Mouse (Mus musculus) granulocyte monocyte progenitor cell, adult 5-6 weeks (primary cell): ENCODE measurements around the gene Pam16. TPM values are rescaled to one million over a fixed set of nuclear protein-coding genes. Genes with fewer than 3 reads are reported as not detected.

ENCODE experiments used
- ATAC-seq: replicated peaks from 2 replicates; pipeline ENCODE4 v1.8.0; 2016; ENCODE audit warnings: mild to moderate bottlenecking, moderate TSS enrichment, inconsistent platforms; ENCODE audit not compliant: poor library complexity, severe bottlenecking
- total RNA-seq, 2 experiments: library from RNA; stranded (forward) in 1 of 2; stranded (reverse) in 1 of 2; fragments of 200-712, 200-1000 nt in 1 of 2; fragments of >200 nt in 1 of 2; fragmentation: Nextera tagmentation in 1 of 2; gene quantifications; 2 replicates each; pipeline ENCODE4 v1.2.3; 2014 to 2017

Gene Pam16
- total RNA-seq, 2 experiments from 2014 or later, result 42.3 to 50.0 TPM

GRCm38 (mm10) chr16:4647651-4648141 lies 22.9 kb upstream of the Pam16 start:
- ATAC-seq, result no peak

DNA sequence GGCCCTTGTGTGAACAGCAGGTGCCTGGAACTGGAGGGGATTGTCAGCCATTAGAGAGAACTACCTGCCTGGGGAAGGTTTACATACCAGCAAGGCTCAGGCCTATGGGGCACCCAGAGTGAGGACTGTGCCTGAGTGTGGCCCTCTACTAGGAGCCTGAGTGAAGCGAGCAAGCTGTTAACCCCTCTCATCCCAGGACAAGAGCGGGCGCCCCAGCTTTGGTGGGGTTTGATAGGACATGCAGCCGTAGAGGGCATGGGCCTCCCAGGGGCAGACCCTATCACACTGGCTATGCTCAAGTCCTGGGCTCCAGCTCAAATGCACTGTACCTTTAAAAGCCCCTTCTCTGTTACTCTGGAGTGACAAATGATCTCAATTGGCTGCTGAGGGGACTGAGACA lies 22.0 kb upstream of the Pam16 start:
- ATAC-seq, result no peak

- ATAC-seq, result no peak
Observed at GRCm38 (mm10) chr16:4645867-4646266, 21.1 kb upstream of the Pam16 start.

GRCm38 (mm10) chr16:4643670-4644419 lies 19.1 kb upstream of the Pam16 start:
- no peak for ATAC-seq

- no peak for ATAC-seq
Observed at GRCm38 (mm10) chr16:4642937-4643336, 18.1 kb upstream of the Pam16 start.

GRCm38 (mm10) chr16:4642190-4642589 lies 17.4 kb upstream of the Pam16 start:
- ATAC-seq, result no peak

DNA sequence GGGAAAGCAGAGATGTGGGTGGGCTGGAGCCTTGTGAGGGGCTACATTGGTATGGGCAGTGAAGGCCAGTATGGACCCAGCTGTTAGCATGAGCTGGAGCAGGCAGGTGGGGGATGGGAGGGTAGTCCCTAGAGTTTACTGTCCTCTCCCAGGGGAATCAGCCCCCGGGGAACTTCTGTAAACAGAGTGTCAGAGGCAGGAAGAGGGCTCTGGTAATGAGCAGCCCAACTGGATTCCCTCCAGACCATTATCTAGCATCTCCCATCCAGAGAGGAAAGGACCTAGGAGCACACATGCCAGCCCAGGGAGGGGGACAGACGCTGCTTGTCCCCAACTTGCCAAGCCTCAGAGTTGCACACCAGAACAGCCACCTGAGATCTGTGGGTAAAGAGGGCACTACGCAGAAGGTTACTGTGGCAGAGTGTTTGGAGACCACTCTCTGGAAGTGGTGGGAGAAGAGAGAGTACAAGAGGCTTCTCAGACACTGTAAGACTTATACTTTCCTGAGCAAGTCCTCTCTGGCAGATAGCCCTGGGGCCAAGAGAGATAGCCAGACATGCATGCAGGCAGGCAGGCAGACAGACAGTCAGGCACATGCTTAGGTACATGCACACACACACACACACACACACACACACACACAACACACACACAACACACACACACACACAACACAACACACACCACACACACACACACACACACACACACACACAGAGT lies 16.5 kb upstream of the Pam16 start:
- ATAC-seq, result no peak

DNA sequence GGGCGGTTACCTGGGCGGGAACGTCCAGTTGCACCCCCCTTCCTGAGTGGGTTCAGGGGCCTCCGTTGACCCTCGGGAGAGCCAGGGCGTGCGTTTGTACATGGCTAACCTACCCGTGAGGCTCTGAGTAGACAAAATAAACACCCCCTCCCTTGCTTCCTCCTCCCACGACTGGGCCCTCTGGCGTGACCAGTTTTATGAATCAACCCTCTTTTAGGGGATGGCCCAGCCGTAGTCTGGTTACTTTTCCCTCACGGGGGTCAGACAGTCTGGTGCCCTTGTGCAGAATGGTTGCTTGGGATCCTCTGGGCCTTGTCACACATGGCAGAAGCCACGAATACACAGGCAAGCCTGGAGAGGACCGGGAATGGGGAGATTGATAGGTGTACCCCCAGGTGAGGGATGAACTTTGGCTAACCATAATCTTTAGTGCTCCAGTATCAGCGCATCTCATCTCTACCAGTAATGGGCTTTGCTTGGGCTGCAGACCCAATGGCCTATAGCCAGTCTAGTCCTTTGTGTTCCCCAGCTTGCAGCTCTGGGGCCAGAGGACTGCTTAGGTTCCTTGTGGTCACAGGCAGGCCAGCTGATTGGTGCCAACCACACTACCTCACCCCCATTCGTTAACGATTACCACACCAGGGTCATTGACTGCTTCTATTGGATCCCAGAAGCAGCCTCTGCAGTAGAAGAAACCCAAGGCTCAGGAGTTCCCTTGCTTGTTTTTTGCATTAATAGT lies 15.6 kb upstream of the Pam16 start:
- ATAC-seq, result peak; percentile 68

DNA sequence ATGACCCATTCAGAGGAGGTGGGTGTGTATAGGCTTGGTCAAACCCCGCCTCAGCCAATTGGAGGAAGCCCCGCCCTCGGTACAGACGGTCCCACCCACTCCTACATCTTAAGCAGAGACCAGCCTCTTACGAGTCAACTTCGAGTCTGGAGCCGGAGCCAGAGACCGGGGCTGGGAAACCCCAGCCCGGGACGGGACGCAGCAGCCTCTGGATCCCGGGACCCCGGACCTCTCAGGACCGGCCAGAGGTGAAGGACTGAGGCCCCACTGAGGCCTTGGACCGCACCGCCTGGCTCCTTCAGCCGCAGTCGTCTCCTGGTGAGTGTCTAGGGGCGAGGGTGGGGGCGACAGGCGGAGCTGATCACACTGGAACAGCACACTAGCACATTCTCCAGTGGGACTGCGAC lies 15.0 kb upstream of the Pam16 start, which contains the start of the genes Vasn and Dnaja3:
Gene Vasn, plus strand, starts transcription at position 111 of the 407 bp plus-strand sequence.
Gene Dnaja3, plus strand, starts transcription at position 159 of the 407 bp plus-strand sequence.
- ATAC-seq, result peak; percentile 80

DNA sequence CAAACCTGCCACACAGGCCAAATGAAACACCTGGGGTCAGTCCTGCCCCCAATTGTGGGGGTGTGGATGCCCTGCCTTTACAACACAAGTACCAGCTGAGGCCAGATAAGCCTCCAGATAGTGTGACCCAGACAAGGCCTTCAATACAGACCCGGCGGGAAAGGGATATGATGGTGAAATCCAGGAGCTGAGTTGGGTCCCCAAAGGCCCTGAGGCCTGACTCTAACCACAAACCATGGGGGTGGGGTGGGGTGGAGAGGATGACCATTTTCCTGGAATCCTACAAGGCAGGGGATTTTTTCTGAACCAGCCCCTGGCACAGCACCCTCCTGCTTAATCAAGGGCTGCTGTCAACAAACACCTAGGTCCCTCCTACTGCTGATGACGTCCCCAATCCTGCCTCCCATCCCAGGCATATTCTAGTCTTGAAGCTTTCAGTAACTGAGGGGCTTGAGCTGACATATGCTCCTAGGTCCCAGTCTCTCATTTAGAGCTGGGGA lies 14.2 kb upstream of the Pam16 start:
- no peak for ATAC-seq

- ATAC-seq, result no peak
Observed at GRCm38 (mm10) chr16:4635760-4636159, 11.0 kb upstream of the Pam16 start.

GRCm38 (mm10) chr16:4634681-4635080 lies 9.9 kb upstream of the Pam16 start:
- no peak for ATAC-seq

DNA sequence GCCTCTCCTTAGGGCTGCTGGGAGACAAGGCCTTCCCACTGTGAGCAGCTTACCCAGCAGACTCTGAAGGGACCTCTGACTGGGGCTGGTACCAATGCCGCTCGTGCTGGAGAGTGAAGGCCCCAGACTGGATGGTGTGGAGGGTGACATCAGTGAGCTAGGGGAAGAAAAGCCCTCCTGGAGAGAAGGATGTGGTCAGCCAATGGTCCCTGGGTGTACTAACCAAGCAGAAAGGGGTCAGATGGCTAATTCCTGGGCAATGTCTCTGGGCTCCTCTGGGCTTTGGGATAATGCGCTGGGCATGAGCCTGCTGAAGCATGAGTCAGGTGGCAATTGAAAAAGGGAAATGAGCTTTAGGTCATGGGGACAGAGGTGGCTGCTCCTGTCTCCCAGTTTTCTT lies 8.9 kb upstream of the Pam16 start:
- no peak for ATAC-seq

DNA sequence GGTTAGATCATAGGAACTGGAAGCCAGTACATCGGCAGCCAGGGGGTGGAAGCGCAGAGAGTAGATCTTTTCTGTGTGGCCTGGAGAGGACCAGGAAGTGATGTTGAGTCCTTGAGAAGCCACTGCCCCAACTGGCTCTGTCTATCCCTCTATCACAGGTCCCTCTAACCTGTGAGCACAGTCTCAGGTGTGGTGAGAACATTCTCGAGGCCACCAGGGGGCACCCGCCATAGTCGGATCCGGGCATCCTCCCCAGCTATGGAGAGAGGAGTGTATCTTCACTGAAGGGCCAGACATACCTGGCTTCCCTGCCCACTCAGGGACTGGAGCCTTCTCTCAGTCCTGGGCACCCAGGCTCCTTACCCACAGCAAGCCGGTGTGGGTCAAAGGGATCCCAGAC lies 7.3 kb upstream of the Pam16 start:
- ATAC-seq, result no peak

DNA sequence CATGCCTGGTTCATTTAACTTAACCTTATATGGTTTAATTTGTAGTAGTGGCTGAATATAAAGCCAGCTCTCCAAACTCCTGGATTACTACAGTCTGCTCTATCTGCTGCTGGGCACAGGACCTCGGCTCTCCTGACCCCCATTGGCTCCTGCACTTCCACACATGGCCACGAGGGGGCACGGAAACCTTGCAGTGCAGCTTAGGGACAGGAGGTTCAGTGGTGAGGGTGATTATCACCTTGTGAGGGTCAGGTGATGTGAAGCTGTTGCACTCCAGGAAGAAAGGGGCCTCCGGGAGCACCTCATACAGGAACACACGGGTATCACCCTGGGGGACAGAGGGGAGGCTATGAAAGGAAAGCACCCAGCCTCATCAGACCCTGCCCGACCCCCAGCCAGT lies 5.2 kb upstream of the Pam16 start:
- peak; percentile 78 for ATAC-seq

DNA sequence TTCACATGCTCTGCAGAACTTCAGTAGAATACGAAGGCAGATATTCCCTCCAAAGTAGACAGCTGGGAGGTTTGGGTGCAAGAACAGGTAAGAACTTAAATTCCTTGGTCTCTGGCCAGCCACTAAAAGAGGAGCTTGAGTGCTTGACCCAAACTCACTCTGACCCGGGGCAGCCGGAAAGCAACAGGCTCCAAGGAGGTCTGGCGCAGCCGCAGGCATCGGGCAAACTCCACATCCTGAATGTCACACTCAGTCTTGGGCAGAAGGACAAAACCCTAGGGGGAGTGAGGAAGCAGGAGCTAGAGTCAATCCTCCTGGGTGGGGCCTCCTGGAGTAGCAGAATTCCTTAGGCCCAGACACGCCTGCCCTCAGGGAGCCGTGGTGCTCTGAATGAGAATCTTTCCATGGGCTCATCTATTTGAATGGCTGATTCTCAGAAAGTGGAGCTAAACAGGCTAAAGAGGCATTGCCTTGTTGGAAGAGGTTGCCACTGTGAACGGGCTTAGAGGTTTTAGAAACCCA lies 4.2 kb upstream of the Pam16 start:
- no peak for ATAC-seq

GRCm38 (mm10) chr16:4627105-4627504 lies 2.3 kb upstream of the Pam16 start:
- ATAC-seq, result no peak

DNA sequence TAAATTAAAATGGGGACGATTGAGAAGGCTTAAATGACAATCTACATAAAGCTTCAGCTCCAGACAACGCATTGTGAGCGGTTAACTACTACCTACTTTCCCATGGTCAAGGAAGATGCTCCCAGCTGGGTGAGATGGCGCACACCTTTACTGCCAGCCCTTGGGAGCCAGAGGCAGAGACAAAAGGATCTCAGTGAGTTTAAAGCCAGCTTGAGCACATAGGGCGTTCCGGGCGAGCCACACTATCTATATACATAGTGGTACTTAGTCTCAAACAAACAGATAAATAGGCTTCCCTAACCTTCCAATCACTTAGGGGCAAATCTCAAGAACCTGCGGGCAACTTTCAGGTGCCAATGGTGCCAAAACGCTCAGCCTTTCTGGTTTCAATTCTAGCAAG lies 714 bp downstream of the Pam16 start:
- no peak for ATAC-seq

DNA sequence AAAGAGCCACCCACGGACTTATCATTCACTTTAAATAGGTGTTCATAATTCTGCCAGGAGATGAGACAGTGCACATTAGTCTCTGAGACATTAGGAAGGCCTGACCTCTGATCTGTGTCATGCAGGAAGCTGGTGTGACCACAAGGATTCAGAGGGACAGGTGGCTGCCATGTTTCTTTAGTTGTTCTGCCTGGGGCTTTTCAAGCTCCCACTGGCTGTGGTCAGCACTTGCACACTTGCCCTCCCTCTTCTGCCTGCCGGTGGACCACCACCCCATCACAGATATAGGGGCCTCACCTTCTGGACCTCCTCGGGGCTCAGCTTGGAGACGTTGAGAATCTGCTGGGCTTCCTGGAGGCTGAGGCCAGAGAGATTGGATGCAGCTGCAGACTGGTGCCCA lies 8.0 kb downstream of the Pam16 start:
- no peak for ATAC-seq

- ATAC-seq, result no peak
Observed at GRCm38 (mm10) chr16:4615297-4615696, 9.5 kb downstream of the Pam16 start.
